Mouse (Mus musculus) liver, embryonic 12.5 days (tissue): ENCODE data around the gene Camta1. TPM values are rescaled to one million over a fixed set of nuclear protein-coding genes. Genes with fewer than 3 reads are reported as not detected.
A peak's percentile ranks its signal among the peaks of the same experiment; 100 is the strongest.

ENCODE experiments used
- ATAC-seq: fragments of 200-750 bp; cut with Nextera tagmentation; 2 replicates; pipeline ENCODE4 v1.8.0; 2017; ENCODE audit warnings: moderate number of reproducible peaks, mild to moderate bottlenecking, moderate library complexity
- H3K27ac ChIP-seq: fragments of 300-500 bp; sonication (generic); 2 replicates; pipeline ENCODE4 v1.5.1; 2016; ENCODE audit warnings: mild to moderate bottlenecking
- H3K27me3 ChIP-seq: fragments of 300-500 bp; sonication (generic); replicated peaks from 2 replicates; pipeline ENCODE4 v1.6.1; 2016; ENCODE audit warnings: mild to moderate bottlenecking, moderate library complexity
- H3K36me3 ChIP-seq: fragments of 300-500 bp; sonication (generic); 2 replicates; pipeline ENCODE4 v1.6.1; 2016; ENCODE audit warnings: mild to moderate bottlenecking, moderate library complexity
- H3K4me1 ChIP-seq: fragments of 300-500 bp; sonication (generic); 2 replicates; pipeline ENCODE4 v1.6.1; 2016
- H3K4me2 ChIP-seq: fragments of 300-500 bp; sonication (generic); 2 replicates; pipeline ENCODE4 v1.6.1; 2016; ENCODE audit warnings: mild to moderate bottlenecking, moderate library complexity
- H3K4me3 ChIP-seq: fragments of 300-500 bp; sonication (generic); 2 replicates; pipeline ENCODE4 v1.5.1; 2016; ENCODE audit warnings: mild to moderate bottlenecking, moderate library complexity
- H3K9ac ChIP-seq: fragments of 300-500 bp; sonication (generic); 2 replicates; pipeline ENCODE4 v1.6.1; 2016; ENCODE audit warnings: mild to moderate bottlenecking, moderate library complexity
- H3K9me3 ChIP-seq: fragments of 300-500 bp; sonication (generic); replicated peaks from 2 replicates; pipeline ENCODE4 v1.6.1; 2016; ENCODE audit warnings: mild to moderate bottlenecking, moderate library complexity
- WGBS: fragments of 180-500 bp; shearing (Covaris S2); methylation state at CpG from one replicate; pipeline ENCODE4 v1.1.7; 2016; ENCODE audit not compliant: insufficient replicate concordance; 5-methylcytosine and 5-hydroxymethylcytosine counted together
- polyA plus RNA-seq: library from polyadenylated mRNA; unstranded; fragments of >200 nt; fragmentation: Nextera tagmentation; extraction: Ambion mirVana; gene quantifications from 2 replicates; pipeline ENCODE4 v1.2.1, GENCODE M21; 2016

The Camta1 gene
- polyA plus RNA-seq, 1 experiment from 2014 or later: 49.6 TPM

GRCm38 (mm10) chr4:151089270-151089669, 772.4 kb downstream of the Camta1 start, which contains the start of gene Gm13090:
Gene Gm13090, plus strand, starts transcription at chr4:151089570.
- Histone ChIP-seq H3K4me2 (no peak within 1 kb of the TSS), H3K9ac (no peak within 1 kb of the TSS), H3K4me3 (no peak within 1 kb of the TSS), H3K27me3 (no peaks in the 10 kb centered on the region), H3K4me1 (no peaks in the 10 kb centered on the region), H3K9me3 (no peaks in the 10 kb centered on the region), H3K36me3 (no peaks in the 10 kb centered on the region), H3K27ac (no peak within 1 kb of the TSS)
- no peak for ATAC-seq
- 78% methylated on average over 6 of the region's 7 CpGs for WGBS

- no peak for ATAC-seq
- Histone ChIP-seq H3K27me3 (no peaks in the 10 kb centered on the region), H3K9ac (no peak overlapping the region), H3K4me3 (no peak overlapping the region), H3K9me3 (no peaks in the 10 kb centered on the region), H3K4me1 (no peaks in the 10 kb centered on the region), H3K4me2 (no peak overlapping the region), H3K27ac (no peak overlapping the region), H3K36me3 (no peaks in the 10 kb centered on the region)
- WGBS: 76% methylated on average over 14 of the region's 14 CpGs
These were observed 772.9 kb downstream of the Camta1 start for GRCm38 (mm10) chr4:151088819-151089218.

GRCm38 (mm10) chr4:151087358-151087757, 774.3 kb downstream of the Camta1 start:
- no peaks in the 10 kb centered on the region for H3K36me3 ChIP-seq
- no peaks in the 10 kb centered on the region for H3K4me1 ChIP-seq
- no peak overlapping the region for H3K9ac ChIP-seq
- no peaks in the 10 kb centered on the region for H3K9me3 ChIP-seq
- H3K27ac ChIP-seq: no peak overlapping the region
- no peaks in the 10 kb centered on the region for H3K27me3 ChIP-seq
- 89% methylated on average over 1 of the region's 1 CpGs for whole genome bisulfite sequencing
- no peak overlapping the region for H3K4me3 ChIP-seq
- H3K4me2 ChIP-seq: no peak overlapping the region
- ATAC-seq: no peak

GRCm38 (mm10) chr4:151083027-151083426, 778.6 kb downstream of the Camta1 start:
- Histone ChIP-seq H3K27ac (no peak overlapping the region), H3K4me2 (no peak overlapping the region), H3K9ac (no peak overlapping the region), H3K4me1 (no peaks in the 10 kb centered on the region), H3K36me3 (no peaks in the 10 kb centered on the region), H3K27me3 (no peaks in the 10 kb centered on the region), H3K9me3 (no peaks in the 10 kb centered on the region), H3K4me3 (no peak overlapping the region)
- WGBS: 67% methylated on average over 5 of the region's 5 CpGs
- no peak for ATAC-seq

GRCm38 (mm10) chr4:151081977-151082376, 779.7 kb downstream of the Camta1 start:
- no peak overlapping the region for H3K4me3 ChIP-seq
- ATAC-seq: no peak
- no peaks in the 10 kb centered on the region for H3K4me1 ChIP-seq
- no peaks in the 10 kb centered on the region for H3K36me3 ChIP-seq
- H3K9ac ChIP-seq: no peak overlapping the region
- no peak overlapping the region for H3K27ac ChIP-seq
- WGBS: 77% methylated on average over 13 of the region's 13 CpGs
- peaks cover 5% of the 10 kb centered on the region; the same call in 1 of the 2 replicates for H3K27me3 ChIP-seq
- no peaks in the 10 kb centered on the region for H3K9me3 ChIP-seq
- no peak overlapping the region for H3K4me2 ChIP-seq

GRCm38 (mm10) chr4:151081355-151081754, 780.3 kb downstream of the Camta1 start:
- H3K27ac ChIP-seq: no peak overlapping the region
- H3K9me3 ChIP-seq: no peaks in the 10 kb centered on the region
- H3K4me2 ChIP-seq: no peak overlapping the region
- WGBS: 56% methylated on average over 2 of the region's 2 CpGs
- H3K36me3 ChIP-seq: no peaks in the 10 kb centered on the region
- no peak overlapping the region for H3K9ac ChIP-seq
- no peak for ATAC-seq
- H3K4me3 ChIP-seq: no peak overlapping the region
- H3K4me1 ChIP-seq: no peaks in the 10 kb centered on the region
- peaks cover 5% of the 10 kb centered on the region; the same call in 1 of the 2 replicates for H3K27me3 ChIP-seq

GRCm38 (mm10) chr4:151074817-151075216, 786.9 kb downstream of the Camta1 start:
- Histone ChIP-seq H3K27me3 (peaks cover 9% of the 10 kb centered on the region; the same call in 1 of the 2 replicates), H3K27ac (no peak overlapping the region), H3K36me3 (no peaks in the 10 kb centered on the region), H3K4me3 (no peak overlapping the region), H3K9ac (no peak overlapping the region), H3K9me3 (no peaks in the 10 kb centered on the region), H3K4me1 (no peaks in the 10 kb centered on the region), H3K4me2 (no peak overlapping the region)
- ATAC-seq: no peak
- 83% methylated on average over 15 of the region's 15 CpGs for WGBS

GRCm38 (mm10) chr4:151073108-151073744, 788.5 kb downstream of the Camta1 start:
- no peak for ATAC-seq
- no peaks in the 10 kb centered on the region for H3K4me1 ChIP-seq
- 39% methylated on average over 13 of the region's 13 CpGs for WGBS
- H3K4me2 ChIP-seq: no peak overlapping the region
- H3K9ac ChIP-seq: no peak overlapping the region
- H3K4me3 ChIP-seq: no peak overlapping the region
- H3K9me3 ChIP-seq: no peaks in the 10 kb centered on the region
- no peak overlapping the region for H3K27ac ChIP-seq
- no peaks in the 10 kb centered on the region for H3K36me3 ChIP-seq
- H3K27me3 ChIP-seq: peaks cover 9% of the 10 kb centered on the region; the same call in 1 of the 2 replicates

GRCm38 (mm10) chr4:151070962-151071361, 790.7 kb downstream of the Camta1 start:
- no peak overlapping the region for H3K9ac ChIP-seq
- no peaks in the 10 kb centered on the region for H3K36me3 ChIP-seq
- H3K27ac ChIP-seq: no peak overlapping the region
- no peak for ATAC-seq
- WGBS: 48% methylated on average over 7 of the region's 7 CpGs
- H3K4me3 ChIP-seq: no peak overlapping the region
- H3K4me2 ChIP-seq: no peak overlapping the region
- H3K27me3 ChIP-seq: 0 out of 2 replicates have a peak, but pooled peaks cover 4% of the 10 kb centered on the region
- H3K4me1 ChIP-seq: no peaks in the 10 kb centered on the region
- no peaks in the 10 kb centered on the region for H3K9me3 ChIP-seq

- H3K27ac ChIP-seq: no peak overlapping the region
- H3K4me3 ChIP-seq: no peak overlapping the region
- no peak overlapping the region for H3K4me2 ChIP-seq
- no peaks in the 10 kb centered on the region for H3K36me3 ChIP-seq
- no peaks in the 10 kb centered on the region for H3K9me3 ChIP-seq
- no peak for ATAC-seq
- no peaks in the 10 kb centered on the region for H3K4me1 ChIP-seq
- 0 out of 2 replicates have a peak, but pooled peaks cover 4% of the 10 kb centered on the region for H3K27me3 ChIP-seq
- 31% methylated on average over 4 of the region's 4 CpGs for WGBS
- H3K9ac ChIP-seq: no peak overlapping the region
These were observed 792.9 kb downstream of the Camta1 start for GRCm38 (mm10) chr4:151068751-151069150.

GRCm38 (mm10) chr4:151059566-151059965, 802.1 kb downstream of the Camta1 start:
- H3K27me3 ChIP-seq: no peaks in the 10 kb centered on the region
- H3K4me1 ChIP-seq: peaks cover 16% of the 10 kb centered on the region
- H3K4me3 ChIP-seq: no peak overlapping the region
- peaks cover 11% of the 10 kb centered on the region for H3K36me3 ChIP-seq
- H3K27ac ChIP-seq: no peak overlapping the region
- peaks cover 13% of the 10 kb centered on the region for H3K9me3 ChIP-seq
- no peak overlapping the region for H3K4me2 ChIP-seq
- no peak for ATAC-seq
- 83% methylated on average over 4 of the region's 4 CpGs for WGBS
- no peak overlapping the region for H3K9ac ChIP-seq

GRCm38 (mm10) chr4:151058634-151059033, 803.0 kb downstream of the Camta1 start:
- ATAC-seq: no peak
- Histone ChIP-seq H3K27ac (no peak overlapping the region), H3K9me3 (peaks cover 13% of the 10 kb centered on the region), H3K4me2 (peak overlapping the region; percentile 84), H3K9ac (no peak overlapping the region), H3K36me3 (peaks cover 19% of the 10 kb centered on the region), H3K27me3 (no peaks in the 10 kb centered on the region), H3K4me1 (peaks cover 21% of the 10 kb centered on the region), H3K4me3 (peak overlapping the region; percentile 94; the same call in 1 of the 2 replicates)
- WGBS: 78% methylated on average over 4 of the region's 4 CpGs
